Mouse (Mus musculus) forebrain, embryonic 14.5 days (tissue): Measurements from ENCODE around the gene Psrc1. TPM values are rescaled to one million over a fixed set of nuclear protein-coding genes. Genes with fewer than 3 reads are reported as not detected.

Experiments
- ATAC-seq: fragments of 200-750 bp; cut with Nextera tagmentation; 2 replicates; pipeline ENCODE4 v1.8.0; 2017; ENCODE audit warnings: mild to moderate bottlenecking, moderate library complexity
- DNase-seq: peaks from one replicate; pipeline ENCODE4 v3.0.0-alpha.2; 2015; ENCODE audit warnings: low spot score
- H3K27ac ChIP-seq: fragments of 300-500 bp; sonication (generic); 2 replicates; pipeline ENCODE4 v1.5.1; 2014; ENCODE audit warnings: low read depth, mild to moderate bottlenecking, control low read depth, low read length, moderate library complexity
- H3K27me3 ChIP-seq: fragments of 300-500 bp; sonication (generic); replicated peaks from 2 replicates; pipeline ENCODE4 v1.6.1; 2014; ENCODE audit warnings: low read length, control low read depth, mixed read lengths; ENCODE audit not compliant: control insufficient read depth, insufficient read depth
- H3K36me3 ChIP-seq: fragments of 300-500 bp; sonication (generic); 2 replicates; pipeline ENCODE4 v1.6.1; 2014; ENCODE audit warnings: low read length, control low read depth; ENCODE audit not compliant: control insufficient read depth, insufficient read depth
- H3K4me1 ChIP-seq: fragments of 300-500 bp; sonication (generic); 2 replicates; pipeline ENCODE4 v1.6.1; 2014; ENCODE audit warnings: antibody characterized with exemption, low read length, control low read depth; ENCODE audit not compliant: control insufficient read depth, insufficient read depth
- H3K4me2 ChIP-seq: fragments of 300-500 bp; sonication (generic); 2 replicates; pipeline ENCODE4 v1.6.1; 2014; ENCODE audit warnings: mild to moderate bottlenecking, control low read depth, low read length
- H3K4me3 ChIP-seq: fragments of 300-500 bp; sonication (generic); 2 replicates; pipeline ENCODE4 v1.5.1; 2014; ENCODE audit warnings: low read depth, low read length, control low read depth
- H3K9ac ChIP-seq: fragments of 300-500 bp; sonication (generic); 2 replicates; pipeline ENCODE4 v1.6.1; 2014; ENCODE audit warnings: mild to moderate bottlenecking, low read length, control low read depth, moderate library complexity
- H3K9me3 ChIP-seq: fragments of 300-500 bp; sonication (generic); replicated peaks from 2 replicates; pipeline ENCODE4 v1.6.1; 2016; ENCODE audit warnings: low read length, control low read depth, mixed read lengths; ENCODE audit not compliant: control insufficient read depth
- WGBS: fragments of 180-500 bp; shearing (Covaris S2); extraction: QIAGEN DNeasy Blood & Tissue Kit; methylation state at CpG from one replicate; pipeline ENCODE4 v1.1.7; 2014; 5-methylcytosine and 5-hydroxymethylcytosine counted together
- polyA plus RNA-seq: library from polyadenylated mRNA; unstranded; fragments of >200 nt; fragmentation: Nextera tagmentation; extraction: Ambion mirVana; gene quantifications from 2 replicates; pipeline ENCODE4 v1.2.1, GENCODE M21; 2014

Psrc1 gene
- polyA plus RNA-seq, 1 experiment from 2014 or later = 42.0 TPM

DNA sequence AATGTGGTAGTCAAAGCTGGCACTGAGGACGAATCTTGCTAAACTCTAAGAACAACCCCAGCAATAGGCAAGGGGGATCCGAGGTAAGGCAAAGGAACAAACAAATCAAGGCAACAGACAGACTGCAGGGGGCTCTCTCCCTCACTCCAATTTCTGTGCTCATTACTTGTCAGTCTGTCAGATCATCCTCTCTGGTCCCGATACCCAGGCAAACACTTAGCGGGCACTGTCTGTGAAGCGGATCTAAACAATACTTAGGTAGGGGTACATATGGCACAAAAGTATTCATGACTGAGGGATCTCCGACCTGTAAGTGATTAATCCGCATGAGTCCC is 52.7 kb downstream of the Psrc1 start:
- Histone ChIP-seq H3K27ac (no peak overlapping the region), H3K9ac (no peak overlapping the region), H3K4me1 (peaks cover 39% of the 10 kb centered on the region), H3K4me3 (no peak overlapping the region), H3K36me3 (peaks cover 47% of the 10 kb centered on the region), H3K4me2 (no peak overlapping the region), H3K9me3 (no peaks in the 10 kb centered on the region), H3K27me3 (no peaks in the 10 kb centered on the region)
- ATAC-seq = no peak
- 66% methylated on average over 7 of the region's 7 CpGs for whole genome bisulfite sequencing
- peak; percentile 35 for DNase-seq

Other genes with a start within 250 kb of the Psrc1 start
- gene Gnai3, start 237.7 kb upstream of the Psrc1 start, polyA plus RNA-seq = 157 and 172 TPM in 2 replicates
- 1.0 and 1.5 TPM in 2 replicates for gene Gpr61, start 229.0 kb upstream of the Psrc1 start, polyA plus RNA-seq
- gene Amigo1, start 197.5 kb upstream of the Psrc1 start, polyA plus RNA-seq = 4.8 and 6.5 TPM in 2 replicates
- 2.4 and 2.9 TPM in 2 replicates for gene Cyb561d1, start 182.6 kb upstream of the Psrc1 start, polyA plus RNA-seq
- gene Atxn7l2, start 172.9 kb upstream of the Psrc1 start, polyA plus RNA-seq = 24.1 and 30.1 TPM in 2 replicates
- 1.5 and 1.8 TPM in 2 replicates for gene Sypl2, start 157.2 kb upstream of the Psrc1 start, polyA plus RNA-seq
- gene Psma5, start 126.9 kb upstream of the Psrc1 start, polyA plus RNA-seq = 295 and 324 TPM in 2 replicates
- 16.0 and 16.6 TPM in 2 replicates for gene Sort1, start 99.8 kb upstream of the Psrc1 start, polyA plus RNA-seq
- not detected in 2 replicates for gene Mybphl, start 18.9 kb upstream of the Psrc1 start, polyA plus RNA-seq
- gene Celsr2, start 31.7 kb downstream of the Psrc1 start, polyA plus RNA-seq = 38.4 and 39.9 TPM in 2 replicates
- 227 and 241 TPM in 2 replicates for gene Sars, start 61.4 kb downstream of the Psrc1 start, polyA plus RNA-seq
- 1.3 and 2.0 TPM in 2 replicates for gene 1700013F07Rik, start 150.3 kb downstream of the Psrc1 start, polyA plus RNA-seq
- 8.7 and 12.2 TPM in 2 replicates for gene 5330417C22Rik, start 152.7 kb downstream of the Psrc1 start, polyA plus RNA-seq
- gene Tmem167b, start 178.6 kb downstream of the Psrc1 start, polyA plus RNA-seq = 56.3 and 62.0 TPM in 2 replicates
- 51.8 and 54.1 TPM in 2 replicates for gene Taf13, start 187.9 kb downstream of the Psrc1 start, polyA plus RNA-seq
- 87.8 and 112 TPM in 2 replicates for gene Wdr47, start 207.4 kb downstream of the Psrc1 start, polyA plus RNA-seq